Mouse (Mus musculus) Patski (cell line): ENCODE measurements at regions not wholly inside any gene's neighbourhood (a gene's known extent, or its start where the extent isn't known, plus 50 kb on each side); places are given as distances from the start of the nearest gene placed in this dataset.

Experiments
- ATAC-seq: fragments of 100-300 bp; one replicate; pipeline ENCODE4 v1.8.0; 2021
- CTCF ChIA-PET: fragments of 350-600 bp; sonication (Branson Sonifier 250); formaldehyde crosslinking; loops from one replicate; lab custom pipeline; 2022; ENCODE audit warnings: inconsistent platforms; lab: Charles Lee
- POLR2A ChIA-PET: fragments of 350-600 bp; sonication (Branson Sonifier 250); formaldehyde crosslinking; loops from one replicate; lab custom pipeline; 2022; ENCODE audit warnings: antibody characterized with exemption, inconsistent platforms; lab: Charles Lee
- DNase-seq: peaks from one replicate; pipeline ENCODE4 v3.0.0-alpha.2; 2011; ENCODE audit warnings: low read depth, low spot score
- H3K27me3 ChIP-seq: fragments of 371-371 bp; one replicate; pipeline ENCODE4 v1.5.1; 2021
- CTCF ChIP-seq: fragments of 100-300 bp; IDR thresholded peaks from one replicate; pipeline ENCODE4 v1.5.1; 2021
- in situ Hi-C: fragments of 300-500 bp; cut with MboI; formaldehyde crosslinking; loops from 3 replicates; pipeline ENCODE4 v1.11.1; 2018; ENCODE audit warnings: low pct_unique_long_range_greater_than_20kb, mixed read lengths

DNA sequence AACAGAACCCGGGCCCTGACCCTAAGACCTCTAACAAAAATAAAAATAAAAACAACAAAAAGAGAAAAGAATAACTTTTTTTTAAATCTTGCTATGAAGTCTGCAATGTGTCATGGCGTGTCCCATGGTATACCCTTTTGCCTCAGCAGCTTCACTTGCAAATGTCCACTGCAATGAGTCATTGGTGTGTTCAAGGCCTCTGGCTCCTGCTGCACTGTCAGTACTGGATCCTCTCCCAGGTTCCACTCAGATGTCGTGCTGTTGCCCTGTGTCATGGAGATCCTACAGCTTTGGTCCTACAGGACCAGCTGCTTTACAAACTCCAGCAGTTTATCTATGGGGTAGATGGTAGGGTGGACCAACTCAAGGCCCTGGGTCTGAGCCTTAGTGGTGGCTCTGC is 113.4 kb upstream of the Akirin2 start:
- no peaks in the 10 kb centered on the region for H3K27me3 ChIP-seq
- no peak for TF ChIP-seq CTCF
- in situ Hi-C loops, result no loop called here
- DNase-seq (no peak), ATAC-seq (no peak)
- POLR2A ChIA-PET, result no interaction called here
- CTCF ChIA-PET, result interaction anchor here (1.0 to 1.5 kb wide), 3 partner anchors 20 to 29 kb away, joined by 3 to 4 read pairs (median 3); no protein-coding TSS in a partner anchor

DNA sequence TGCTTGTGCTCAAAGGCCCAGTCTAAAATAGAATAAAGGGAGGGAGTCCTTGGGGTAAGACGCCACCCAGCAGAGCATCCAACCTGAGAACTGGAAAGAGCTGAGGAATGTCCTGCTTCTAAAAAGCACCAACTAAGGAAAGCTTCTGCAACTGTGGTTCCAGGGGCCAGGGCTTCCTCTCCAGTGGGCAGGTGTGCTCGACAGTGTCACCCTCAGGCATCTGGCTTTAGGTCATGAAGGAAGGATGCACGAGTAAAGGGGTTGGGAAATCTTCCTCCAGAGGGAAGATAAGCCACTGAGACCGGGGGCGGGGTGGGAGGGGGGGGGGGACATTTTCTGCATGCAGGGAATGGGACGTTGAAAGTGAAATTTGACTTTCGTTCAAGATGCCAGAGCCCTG is 101.2 kb upstream of the Akirin2 start:
- no peak for TF ChIP-seq CTCF
- ChIA-PET POLR2A (interaction anchor here (0.7 kb wide), 1 partner anchor 128 kb away, joined by 3 read pairs; no protein-coding TSS in a partner anchor), CTCF (no interaction called here)
- no peaks in the 10 kb centered on the region for H3K27me3 ChIP-seq
- ATAC-seq, result no peak
- no peak for DNase-seq
- in situ Hi-C loops, result no loop called here

DNA sequence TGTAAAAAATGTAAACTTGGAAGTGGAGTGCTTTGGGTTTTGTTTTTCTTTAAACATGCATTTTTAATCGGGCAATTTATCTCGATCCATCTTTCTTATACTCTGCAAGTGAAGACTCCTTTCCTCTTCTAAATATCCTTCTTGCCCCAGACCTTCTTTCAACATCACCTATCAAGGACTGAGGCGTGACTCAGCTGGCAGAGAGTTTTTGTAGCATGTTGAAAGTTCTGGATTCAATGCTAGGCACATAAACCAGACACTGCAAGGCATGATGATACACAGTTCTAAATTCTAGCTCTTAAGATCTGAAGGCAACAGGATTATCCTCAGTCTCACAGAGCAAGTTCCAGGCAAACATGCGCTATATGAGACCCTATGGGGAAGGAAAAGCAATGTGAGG is 88.1 kb upstream of the Akirin2 start:
- DNase-seq, result no peak
- CTCF ChIA-PET, result no interaction called here
- POLR2A ChIA-PET, result no interaction called here
- no peak for TF ChIP-seq CTCF
- H3K27me3 ChIP-seq, result no peaks in the 10 kb centered on the region
- in situ Hi-C loops, result no loop called here
- no peak for ATAC-seq

GRCm38 (mm10) chr4:34465845-34466244 is 84.9 kb upstream of the Akirin2 start:
- DNase-seq (no peak), ATAC-seq (no peak)
- POLR2A ChIA-PET, result interaction anchor here (0.7 kb wide), 1 partner anchor 147 kb away, joined by 3 read pairs; no protein-coding TSS in a partner anchor
- no peaks in the 10 kb centered on the region for H3K27me3 ChIP-seq
- in situ Hi-C loops, result loop anchor here (5.0 kb wide), 1 partner anchor 44 kb away; no protein-coding TSS in a partner anchor
- no peak for TF ChIP-seq CTCF
- CTCF ChIA-PET, result interaction anchor here (0.8 to 1.6 kb wide), 2 partner anchors 15 to 29 kb away, joined by 4 read pairs; no protein-coding TSS in a partner anchor

- ChIA-PET CTCF (interaction anchor here (0.8 to 1.6 kb wide), 2 partner anchors 16 to 30 kb away, joined by 4 read pairs; no protein-coding TSS in a partner anchor), POLR2A (interaction anchor here (0.7 kb wide), 1 partner anchor 147 kb away, joined by 3 read pairs; no protein-coding TSS in a partner anchor)
- in situ Hi-C loops, result loop anchor here (5.0 kb wide), 1 partner anchor 44 kb away; no protein-coding TSS in a partner anchor
- DNase-seq, result no peak
- ATAC-seq, result no peak
- H3K27me3 ChIP-seq, result no peaks in the 10 kb centered on the region
- no peak for TF ChIP-seq CTCF
Measured at GRCm38 (mm10) chr4:34466309-34466708, 84.4 kb upstream of the Akirin2 start.

DNA sequence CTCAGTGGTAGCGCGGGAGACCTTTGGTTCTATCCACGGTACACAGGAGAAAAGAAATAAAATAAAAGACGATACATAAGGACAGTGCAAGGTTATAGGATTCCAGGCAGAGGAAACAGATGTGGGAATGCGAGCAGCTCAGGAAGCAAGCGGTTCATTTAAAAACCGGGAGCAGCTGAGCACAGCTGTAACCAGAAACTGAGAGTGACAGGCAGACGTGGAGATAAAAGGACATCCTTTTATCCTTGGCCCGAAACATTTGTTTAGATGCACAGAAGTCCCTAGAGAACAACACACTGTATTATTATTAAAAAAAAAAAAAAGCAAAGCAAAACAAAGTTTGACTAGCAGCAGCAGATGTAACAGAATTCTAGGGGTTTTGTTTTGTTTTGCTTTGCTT is 82.6 kb upstream of the Akirin2 start:
- ChIA-PET CTCF (no interaction called here), POLR2A (no interaction called here)
- H3K27me3 ChIP-seq, result no peaks in the 10 kb centered on the region
- in situ Hi-C loops, result loop anchor here (5.0 kb wide), 1 partner anchor 46 kb away; no protein-coding TSS in a partner anchor
- DNase-seq (no peak), ATAC-seq (no peak)
- TF ChIP-seq CTCF, result no peak

DNA sequence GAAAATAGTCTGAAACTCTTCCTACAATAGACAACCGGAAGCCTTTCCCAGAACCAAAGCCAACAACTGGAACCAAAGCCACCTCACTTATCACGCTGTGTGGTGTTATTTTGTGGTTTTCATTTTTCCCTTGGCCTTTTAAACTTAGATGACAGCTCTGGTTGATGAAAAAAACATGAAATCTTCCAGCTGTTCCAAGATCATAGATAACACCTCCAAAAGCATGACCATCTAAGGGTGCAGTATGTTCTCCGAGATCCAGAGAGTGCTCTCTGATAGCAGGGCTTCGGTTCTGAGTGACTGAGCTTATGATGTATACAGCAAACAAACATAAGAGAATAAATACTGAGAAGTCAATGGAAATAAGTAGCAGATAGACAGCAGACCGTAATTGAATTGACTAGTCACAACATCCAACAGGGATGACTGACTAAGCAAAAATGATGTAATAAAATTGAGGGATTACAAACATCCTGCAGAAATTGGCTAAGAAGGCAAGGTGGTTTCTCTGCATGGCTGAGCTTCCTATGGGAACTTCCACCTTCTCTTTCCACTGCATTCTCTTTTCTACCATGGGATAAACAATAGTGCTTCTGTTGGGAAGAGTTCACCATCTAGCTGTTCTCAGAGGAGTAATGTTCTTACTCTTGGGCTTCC is 74.8 kb upstream of the Akirin2 start:
- peak; percentile 60 for ATAC-seq
- no peak for TF ChIP-seq CTCF
- in situ Hi-C loops, result no loop called here
- DNase-seq, result peak; percentile 31
- CTCF ChIA-PET, result no interaction called here
- POLR2A ChIA-PET, result no interaction called here
- H3K27me3 ChIP-seq, result no peaks in the 10 kb centered on the region

- TF ChIP-seq CTCF, result no peak
- ATAC-seq, result no peak
- no peaks in the 10 kb centered on the region for H3K27me3 ChIP-seq
- ChIA-PET CTCF (no interaction called here), POLR2A (no interaction called here)
- in situ Hi-C loops, result no loop called here
- no peak for DNase-seq
Measured at GRCm38 (mm10) chr4:34484273-34484672, 66.5 kb upstream of the Akirin2 start.

DNA sequence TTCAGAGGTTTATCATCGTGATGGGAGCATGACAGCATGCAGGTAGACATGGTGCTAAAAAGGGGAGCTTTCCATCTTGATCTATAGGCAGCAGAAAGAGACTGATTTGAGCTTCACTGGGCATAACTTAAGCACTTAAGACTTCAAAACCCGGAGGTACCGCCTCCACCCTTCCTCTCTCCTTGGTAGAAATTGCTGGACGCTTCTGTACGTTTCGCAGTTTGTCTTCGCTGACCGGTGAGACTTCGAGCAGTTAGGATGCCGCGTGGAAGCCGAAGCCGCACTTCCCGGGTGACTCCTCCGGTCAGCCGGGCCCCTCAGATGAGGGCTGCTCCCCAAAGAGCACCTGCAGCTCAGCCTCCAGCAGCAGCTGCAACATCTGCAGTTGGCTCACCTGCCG is 65.2 kb upstream of the Akirin2 start:
- in situ Hi-C loops, result no loop called here
- ChIA-PET CTCF (no interaction called here), POLR2A (no interaction called here)
- no peaks in the 10 kb centered on the region for H3K27me3 ChIP-seq
- no peak for DNase-seq
- no peak for TF ChIP-seq CTCF
- no peak for ATAC-seq

- ATAC-seq (no peak), DNase-seq (no peak)
- H3K27me3 ChIP-seq, result no peaks in the 10 kb centered on the region
- CTCF ChIA-PET, result no interaction called here
- no peak for TF ChIP-seq CTCF
- POLR2A ChIA-PET, result no interaction called here
- in situ Hi-C loops, result no loop called here
Measured at GRCm38 (mm10) chr4:34494961-34495723, 55.6 kb upstream of the Akirin2 start.

- no peak for DNase-seq
- no peak for TF ChIP-seq CTCF
- CTCF ChIA-PET, result no interaction called here
- POLR2A ChIA-PET, result no interaction called here
- H3K27me3 ChIP-seq, result no peaks in the 10 kb centered on the region
- ATAC-seq, result no peak
- in situ Hi-C loops, result no loop called here
Measured at GRCm38 (mm10) chr4:34498325-34498724, 52.4 kb upstream of the Akirin2 start.
